Mouse (Mus musculus) ZHBTc4 (cell line): Measurements from ENCODE around the gene Dab2ip.

Experiments used
- DNase-seq: peaks from one replicate; pipeline ENCODE4 v3.0.0-alpha.2; 2011; ENCODE audit warnings: low read depth, low spot score

Dab2ip gene

GRCm38 (mm10) chr2:35622261-35623103 lies 64.4 kb downstream of the Dab2ip start:
- DNase-seq = no peak

- DNase-seq = no peak
Observed at GRCm38 (mm10) chr2:35623104-35623377, 65.0 kb downstream of the Dab2ip start.

- DNase-seq = no peak
Observed at GRCm38 (mm10) chr2:35623431-35624148, 65.5 kb downstream of the Dab2ip start.

- no peak for DNase-seq
Observed at GRCm38 (mm10) chr2:35624380-35625006, 66.4 kb downstream of the Dab2ip start.

GRCm38 (mm10) chr2:35625007-35625380 lies 66.9 kb downstream of the Dab2ip start:
- DNase-seq = no peak

GRCm38 (mm10) chr2:35625526-35625925 lies 67.5 kb downstream of the Dab2ip start:
- no peak for DNase-seq

GRCm38 (mm10) chr2:35626181-35626727 lies 68.2 kb downstream of the Dab2ip start:
- DNase-seq = no peak

- DNase-seq = no peak
Observed at GRCm38 (mm10) chr2:35627298-35627898, 69.3 kb downstream of the Dab2ip start.

GRCm38 (mm10) chr2:35628052-35628451 lies 70.0 kb downstream of the Dab2ip start:
- no peak for DNase-seq

GRCm38 (mm10) chr2:35628656-35629055 lies 70.6 kb downstream of the Dab2ip start:
- DNase-seq = no peak

GRCm38 (mm10) chr2:35629126-35629525 lies 71.1 kb downstream of the Dab2ip start:
- DNase-seq = no peak

GRCm38 (mm10) chr2:35633392-35633791 lies 75.3 kb downstream of the Dab2ip start:
- peak; percentile 51 for DNase-seq

GRCm38 (mm10) chr2:35634963-35635362 lies 76.9 kb downstream of the Dab2ip start:
- no peak for DNase-seq

- DNase-seq = peak; percentile 88
Observed at GRCm38 (mm10) chr2:35635541-35635940, 77.5 kb downstream of the Dab2ip start.

- DNase-seq = no peak
Observed at GRCm38 (mm10) chr2:35637880-35638535, 79.9 kb downstream of the Dab2ip start.

GRCm38 (mm10) chr2:35639799-35640198 lies 81.7 kb downstream of the Dab2ip start:
- DNase-seq = no peak

- DNase-seq = no peak
Observed at GRCm38 (mm10) chr2:35640576-35640975, 82.5 kb downstream of the Dab2ip start.

GRCm38 (mm10) chr2:35642224-35642623 lies 84.2 kb downstream of the Dab2ip start:
- no peak for DNase-seq

GRCm38 (mm10) chr2:35646553-35646952 lies 88.5 kb downstream of the Dab2ip start:
- DNase-seq = no peak

GRCm38 (mm10) chr2:35649708-35650107 lies 91.6 kb downstream of the Dab2ip start:
- DNase-seq = peak; percentile 65

GRCm38 (mm10) chr2:35651297-35651731 lies 93.2 kb downstream of the Dab2ip start:
- peak; percentile 65 for DNase-seq
